Mouse (Mus musculus): ENCODE data around the gene Dhx15. TPM values are rescaled to one million over a fixed set of nuclear protein-coding genes. Genes with fewer than 3 reads are reported as not detected.
A peak's percentile ranks its signal among the peaks of the same experiment; 100 is the strongest.
"Not testable (repeated sequence)": the region's sequence is repeated elsewhere in the genome, so short reads cannot be mapped to it uniquely, and the experiment has no call there.

The Dhx15 gene
- polyA plus RNA-seq (2015; fragmentation: Nextera tagmentation; extraction: Ambion mirVana), result 141 TPM in 2 replicates

DNA sequence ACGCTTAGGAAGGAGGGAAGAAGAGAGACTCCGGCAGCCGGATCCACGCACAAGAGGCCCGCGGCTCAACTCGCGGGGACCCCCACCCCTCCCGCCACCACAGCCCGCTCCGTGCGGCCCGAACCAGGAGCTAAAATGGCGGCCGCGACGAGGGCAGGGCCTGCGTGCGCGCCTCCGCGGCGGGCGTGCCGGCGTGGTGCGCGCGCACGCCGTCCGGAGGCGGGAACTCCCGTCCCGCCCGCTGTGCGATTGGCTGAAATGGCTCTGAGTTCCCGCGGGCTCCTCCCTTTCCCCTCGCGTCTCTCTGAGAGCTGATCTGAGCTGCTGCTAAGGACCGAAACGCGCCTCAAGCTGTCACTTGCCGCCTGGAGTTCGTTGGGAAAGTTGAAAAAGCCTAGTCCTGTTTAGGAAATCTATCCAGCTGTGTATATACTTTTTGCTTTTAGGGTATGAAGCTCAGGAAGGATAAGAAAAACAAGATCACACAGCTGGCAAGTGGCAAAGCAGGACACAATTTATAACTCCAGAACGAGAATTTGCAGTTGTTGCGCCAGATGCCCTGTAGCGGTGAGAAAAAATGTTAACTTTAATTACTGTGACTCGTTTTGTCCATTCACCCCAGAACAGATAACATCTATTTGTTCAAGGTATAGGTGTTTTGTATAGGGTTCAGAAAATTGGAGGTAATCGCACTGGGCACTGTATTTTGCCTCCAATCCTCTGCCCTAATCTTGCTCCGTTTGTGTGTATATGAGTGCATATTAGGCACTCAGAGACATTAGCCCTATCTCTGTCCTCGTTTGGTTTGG lies at the start of gene Dhx15:
Gene Dhx15, minus strand, starts transcription at position 144 of the 809 bp plus-strand sequence.
- H3K4me3 ChIP-seq (replicated peaks), result peak within 1 kb of the TSS; percentile 91
- WGBS, result under 1% methylated on average over 53 of the region's 53 CpGs
- peak within 1 kb of the TSS; percentile 99 for H3K9ac ChIP-seq
- H3K27me3 ChIP-seq, result no peaks in the 10 kb centered on the region
- no peaks in the 10 kb centered on the region for H3K9me3 ChIP-seq (replicated peaks)
- H3K4me1 ChIP-seq, result peaks cover 18% of the 10 kb centered on the region; the same call in 1 of the 2 replicates
- no peaks in the 10 kb centered on the region for H3K36me3 ChIP-seq
- H3K4me2 ChIP-seq (replicated peaks), result peak within 1 kb of the TSS; percentile 56
- ATAC-seq (ENCODE audit: insufficient number of reproducible peaks, low FRiP score, low TSS enrichment, low read depth), result peak; percentile 95
- H3K27ac ChIP-seq (replicated peaks), result peak within 1 kb of the TSS; percentile 94

DNA sequence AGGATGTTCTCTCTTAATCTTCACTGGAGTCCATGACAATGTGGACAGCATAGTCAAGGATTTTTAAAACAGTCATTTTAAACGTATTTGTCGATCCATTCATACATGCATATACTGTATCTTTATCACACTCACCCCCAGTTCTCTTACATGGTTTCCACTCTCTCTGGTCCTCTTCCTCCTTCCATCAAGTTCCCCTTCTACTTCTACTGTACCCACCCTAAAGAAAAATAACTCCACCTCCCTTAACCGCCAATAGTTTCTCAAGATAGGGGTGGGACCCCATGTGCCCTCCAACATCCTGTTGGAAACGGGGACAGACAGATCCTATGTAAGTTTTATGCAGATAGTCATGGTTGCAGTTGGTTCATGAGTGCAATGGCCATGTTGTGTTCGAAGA lies 48.6 kb upstream of the Dhx15 start:
- Histone ChIP-seq H3K4me3 (replicated peaks) (no peak overlapping the region), H3K9ac (no peak overlapping the region), H3K27ac (replicated peaks) (no peak overlapping the region), H3K4me1 (peaks cover 9% of the 10 kb centered on the region), H3K36me3 (no peaks in the 10 kb centered on the region), H3K9me3 (replicated peaks) (no peaks in the 10 kb centered on the region), H3K4me2 (replicated peaks) (no peak overlapping the region), H3K27me3 (no peaks in the 10 kb centered on the region)
- WGBS, result 85% methylated on average over 5 of the region's 5 CpGs
- ATAC-seq (ENCODE audit: insufficient number of reproducible peaks, low FRiP score, low TSS enrichment, low read depth), result no peak

GRCm38 (mm10) chr5:52237956-52238735 lies 47.8 kb upstream of the Dhx15 start:
- no peaks in the 10 kb centered on the region for H3K36me3 ChIP-seq
- H3K27me3 ChIP-seq, result no peaks in the 10 kb centered on the region
- no peak overlapping the region for H3K4me3 ChIP-seq (replicated peaks)
- 59% methylated on average over 8 of the region's 8 CpGs for WGBS
- H3K4me2 ChIP-seq (replicated peaks), result no peak overlapping the region
- H3K9ac ChIP-seq, result no peak overlapping the region
- H3K27ac ChIP-seq (replicated peaks), result no peak overlapping the region
- ATAC-seq (ENCODE audit: insufficient number of reproducible peaks, low FRiP score, low TSS enrichment, low read depth), result no peak
- no peaks in the 10 kb centered on the region for H3K9me3 ChIP-seq (replicated peaks)
- peaks cover 11% of the 10 kb centered on the region for H3K4me1 ChIP-seq

DNA sequence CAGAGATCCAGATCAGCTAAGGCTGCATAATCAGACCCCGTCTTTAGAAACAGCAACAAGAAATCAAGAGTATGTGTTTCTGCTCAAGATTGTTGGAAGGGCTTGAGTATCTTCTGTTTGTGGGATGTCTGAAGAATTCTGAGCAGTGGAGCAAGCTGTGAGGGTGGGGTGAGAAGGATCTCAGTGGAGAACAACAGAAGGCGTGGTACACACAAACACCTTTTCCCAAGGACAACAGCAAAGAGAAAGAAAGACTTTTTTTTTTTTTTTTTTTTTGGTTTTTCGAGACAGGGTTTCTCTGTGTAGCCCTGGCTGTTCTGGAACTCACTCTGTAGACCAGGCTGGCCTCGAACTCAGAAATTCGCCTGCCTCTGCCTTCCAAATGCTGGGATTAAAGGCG lies 46.3 kb upstream of the Dhx15 start:
- not testable (repeated sequence) for H3K36me3 ChIP-seq; H3K27ac ChIP-seq (replicated peaks); H3K27me3 ChIP-seq; H3K9ac ChIP-seq; H3K9me3 ChIP-seq (replicated peaks); H3K4me2 ChIP-seq (replicated peaks); H3K4me3 ChIP-seq (replicated peaks); ATAC-seq (ENCODE audit: insufficient number of reproducible peaks, low FRiP score, low TSS enrichment, low read depth)
- 90% methylated on average over 6 of the region's 6 CpGs for WGBS
- H3K4me1 ChIP-seq, result peaks cover 11% of the 10 kb centered on the region

- Histone ChIP-seq H3K36me3 (no peaks in the 10 kb centered on the region), H3K4me2 (replicated peaks) (no peak overlapping the region), H3K9me3 (replicated peaks) (no peaks in the 10 kb centered on the region), H3K4me3 (replicated peaks) (no peak overlapping the region), H3K9ac (no peak overlapping the region), H3K4me1 (peaks cover 11% of the 10 kb centered on the region), H3K27ac (replicated peaks) (peak overlapping the region; percentile 58; the same call in 1 of the 2 replicates), H3K27me3 (no peaks in the 10 kb centered on the region)
- no peak for ATAC-seq (ENCODE audit: insufficient number of reproducible peaks, low FRiP score, low TSS enrichment, low read depth)
- WGBS, result 37% methylated on average over 7 of the region's 7 CpGs
These were observed 44.3 kb upstream of the Dhx15 start for GRCm38 (mm10) chr5:52234570-52234969.

DNA sequence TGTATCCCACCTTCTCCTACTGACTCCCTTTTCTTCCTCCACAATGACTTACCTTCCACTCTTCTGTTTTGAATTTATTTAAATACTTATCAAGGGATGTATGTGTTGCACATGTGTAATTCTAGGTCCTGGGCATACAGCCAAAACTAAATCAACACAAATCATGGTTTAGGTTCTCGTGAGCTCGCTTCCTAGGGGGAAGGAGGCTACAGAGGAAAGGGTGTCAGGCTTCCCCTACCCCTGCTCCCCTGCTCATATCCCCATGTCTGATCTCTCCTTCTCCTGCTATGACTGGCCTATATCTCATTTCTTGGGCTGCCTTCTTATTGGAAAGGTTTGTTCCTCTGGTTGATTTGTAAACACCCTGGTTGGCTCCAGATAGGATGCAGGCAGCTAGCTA lies 43.6 kb upstream of the Dhx15 start:
- no peak overlapping the region for H3K9ac ChIP-seq
- no peaks in the 10 kb centered on the region for H3K9me3 ChIP-seq (replicated peaks)
- no peak overlapping the region for H3K4me3 ChIP-seq (replicated peaks)
- no peak for ATAC-seq (ENCODE audit: insufficient number of reproducible peaks, low FRiP score, low TSS enrichment, low read depth)
- no peaks in the 10 kb centered on the region for H3K27me3 ChIP-seq
- H3K27ac ChIP-seq (replicated peaks), result 0 out of 2 replicates have a peak overlapping the region, but pooled peaks have one; percentile 12
- 11% methylated on average over 2 of the region's 2 CpGs for WGBS
- H3K4me2 ChIP-seq (replicated peaks), result no peak overlapping the region
- H3K36me3 ChIP-seq, result no peaks in the 10 kb centered on the region
- H3K4me1 ChIP-seq, result peaks cover 11% of the 10 kb centered on the region

- ATAC-seq (ENCODE audit: insufficient number of reproducible peaks, low FRiP score, low TSS enrichment, low read depth), result no peak
- no peak overlapping the region for H3K9ac ChIP-seq
- 53% methylated on average over 2 of the region's 2 CpGs for WGBS
These were observed 42.3 kb upstream of the Dhx15 start for GRCm38 (mm10) chr5:52232611-52233010.

DNA sequence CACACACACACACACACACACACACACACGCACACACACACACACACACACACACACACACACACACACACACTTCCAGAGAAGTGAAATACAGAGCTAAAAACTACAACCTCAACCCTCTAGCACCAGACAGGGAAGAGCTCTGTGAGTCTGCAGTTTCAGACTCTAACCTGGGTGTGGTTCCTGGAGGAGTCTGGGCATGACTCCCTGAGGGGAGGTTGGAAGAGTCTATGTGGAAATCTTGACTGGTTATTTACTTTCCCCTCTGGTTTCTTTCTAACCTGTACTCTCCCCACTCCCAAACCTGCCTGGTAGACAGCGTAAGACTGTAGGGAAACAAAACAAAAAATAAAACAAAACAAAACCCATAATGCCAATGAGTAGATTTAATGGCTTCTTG lies 41.9 kb upstream of the Dhx15 start:
- peak overlapping the region; percentile 55 for H3K27ac ChIP-seq (replicated peaks)
- H3K27me3 ChIP-seq, result no peaks in the 10 kb centered on the region
- no peak overlapping the region for H3K4me3 ChIP-seq (replicated peaks)
- WGBS, result 61% methylated on average over 2 of the region's 2 CpGs
- no peak overlapping the region for H3K9ac ChIP-seq
- ATAC-seq (ENCODE audit: insufficient number of reproducible peaks, low FRiP score, low TSS enrichment, low read depth), result no peak
- no peaks in the 10 kb centered on the region for H3K9me3 ChIP-seq (replicated peaks)
- H3K4me1 ChIP-seq, result peaks cover 11% of the 10 kb centered on the region
- no peak overlapping the region for H3K4me2 ChIP-seq (replicated peaks)
- no peaks in the 10 kb centered on the region for H3K36me3 ChIP-seq

More at GRCm38 (mm10) chr5:52232611-52233010, 42.3 kb upstream of the Dhx15 start:
- Histone ChIP-seq H3K27ac (replicated peaks) (peak overlapping the region; percentile 55), H3K36me3 (no peaks in the 10 kb centered on the region), H3K9me3 (replicated peaks) (no peaks in the 10 kb centered on the region), H3K4me1 (peaks cover 11% of the 10 kb centered on the region), H3K4me3 (replicated peaks) (no peak overlapping the region), H3K27me3 (no peaks in the 10 kb centered on the region), H3K4me2 (replicated peaks) (no peak overlapping the region)

DNA sequence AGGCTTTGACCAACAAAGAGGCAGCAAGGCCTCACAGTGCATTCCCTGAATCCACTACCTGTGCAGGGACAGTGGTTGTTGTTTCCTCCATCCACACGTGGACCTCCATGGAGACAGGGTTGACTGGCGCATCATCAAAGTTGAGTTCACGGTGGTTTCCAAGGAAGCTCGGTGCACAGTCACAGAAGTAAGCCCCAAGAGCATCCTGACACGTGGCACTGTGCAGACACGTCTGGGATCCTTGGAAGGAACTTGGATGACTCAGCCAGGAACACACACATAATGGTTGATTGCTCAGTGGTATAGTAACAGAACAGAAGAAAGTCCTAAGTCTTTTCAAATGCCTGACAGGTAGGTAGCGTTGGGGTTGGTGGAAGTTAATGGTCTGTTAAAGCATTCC lies 40.2 kb upstream of the Dhx15 start:
- Histone ChIP-seq H3K27me3 (no peaks in the 10 kb centered on the region), H3K4me2 (replicated peaks) (no peak overlapping the region), H3K9me3 (replicated peaks) (no peaks in the 10 kb centered on the region), H3K9ac (no peak overlapping the region), H3K27ac (replicated peaks) (no peak overlapping the region), H3K36me3 (no peaks in the 10 kb centered on the region), H3K4me3 (replicated peaks) (no peak overlapping the region), H3K4me1 (peaks cover 11% of the 10 kb centered on the region)
- WGBS, result 83% methylated on average over 7 of the region's 7 CpGs
- no peak for ATAC-seq (ENCODE audit: insufficient number of reproducible peaks, low FRiP score, low TSS enrichment, low read depth)

DNA sequence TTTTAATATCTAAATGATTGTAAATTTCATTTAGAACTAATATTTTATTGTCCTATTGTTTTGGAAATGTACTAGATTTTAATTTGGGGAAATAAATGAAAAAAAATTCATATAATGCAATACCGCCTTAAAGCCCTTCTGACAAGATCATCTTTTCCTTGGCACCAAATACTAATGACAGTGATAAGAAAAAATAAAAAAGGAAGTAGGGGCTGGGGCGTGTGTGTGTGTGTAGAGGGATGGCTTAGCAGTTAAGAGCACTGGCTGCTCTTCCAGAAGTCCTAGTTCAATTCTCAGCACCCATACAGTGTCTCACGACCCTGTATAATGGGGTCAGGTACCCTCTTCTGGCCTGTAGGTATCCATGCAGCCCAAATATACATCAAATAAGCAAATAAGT lies 36.4 kb upstream of the Dhx15 start:
- Histone ChIP-seq H3K4me1 (no peaks in the 10 kb centered on the region), H3K27me3 (no peaks in the 10 kb centered on the region), H3K4me2 (replicated peaks) (no peak overlapping the region), H3K36me3 (no peaks in the 10 kb centered on the region), H3K9ac (no peak overlapping the region), H3K4me3 (replicated peaks) (no peak overlapping the region), H3K27ac (replicated peaks) (no peak overlapping the region), H3K9me3 (replicated peaks) (no peaks in the 10 kb centered on the region)
- no peak for ATAC-seq (ENCODE audit: insufficient number of reproducible peaks, low FRiP score, low TSS enrichment, low read depth)
- WGBS, result 79% methylated on average over 3 of the region's 3 CpGs

GRCm38 (mm10) chr5:52221596-52221995 lies 31.3 kb upstream of the Dhx15 start:
- Histone ChIP-seq H3K4me3 (replicated peaks) (no peak overlapping the region), H3K4me2 (replicated peaks) (no peak overlapping the region), H3K4me1 (peaks cover 8% of the 10 kb centered on the region), H3K36me3 (no peaks in the 10 kb centered on the region), H3K9me3 (replicated peaks) (no peaks in the 10 kb centered on the region), H3K9ac (no peak overlapping the region), H3K27ac (replicated peaks) (no peak overlapping the region), H3K27me3 (no peaks in the 10 kb centered on the region)
- WGBS, result 79% methylated on average over 5 of the region's 5 CpGs
- ATAC-seq (ENCODE audit: insufficient number of reproducible peaks, low FRiP score, low TSS enrichment, low read depth), result no peak

Measured in embryonic facial prominence, embryonic 15.5 days (tissue).